Mouse (Mus musculus) heart, embryonic 15.5 days (tissue): Measurements from ENCODE around the gene Rfc2. TPM values are rescaled to one million over a fixed set of nuclear protein-coding genes. Genes with fewer than 3 reads are reported as not detected.
"Not testable (repeated sequence)": the region's sequence is repeated elsewhere in the genome, so short reads cannot be mapped to it uniquely, and the experiment has no call there.

Experiments used
- ATAC-seq: fragments of 200-750 bp; cut with Nextera tagmentation; replicated peaks from 2 replicates; pipeline ENCODE4 v1.8.0; 2017; ENCODE audit warnings: low read depth, moderate TSS enrichment; ENCODE audit not compliant: insufficient number of reproducible peaks, insufficient read depth, low FRiP score
- H3K27ac ChIP-seq: fragments of 300-500 bp; sonication (generic); 2 replicates; pipeline ENCODE4 v1.5.1; 2015; ENCODE audit warnings: mild to moderate bottlenecking, inconsistent platforms
- H3K27me3 ChIP-seq: fragments of 300-500 bp; sonication (generic); 2 replicates; pipeline ENCODE4 v1.6.1; 2015; ENCODE audit warnings: inconsistent platforms
- H3K36me3 ChIP-seq: fragments of 300-500 bp; sonication (generic); 2 replicates; pipeline ENCODE4 v1.6.1; 2015; ENCODE audit warnings: mild to moderate bottlenecking, inconsistent platforms
- H3K4me1 ChIP-seq: fragments of 300-500 bp; sonication (generic); replicated peaks from 2 replicates; pipeline ENCODE4 v1.6.1; 2015; ENCODE audit warnings: inconsistent platforms
- H3K4me2 ChIP-seq: fragments of 300-500 bp; sonication (generic); 2 replicates; pipeline ENCODE4 v1.6.1; 2015; ENCODE audit warnings: inconsistent platforms, mild to moderate bottlenecking, moderate library complexity
- H3K4me3 ChIP-seq: fragments of 300-500 bp; sonication (generic); 2 replicates; pipeline ENCODE4 v1.5.1; 2015; ENCODE audit warnings: mild to moderate bottlenecking, inconsistent platforms
- H3K9ac ChIP-seq: fragments of 300-500 bp; sonication (generic); 2 replicates; pipeline ENCODE4 v1.6.1; 2015; ENCODE audit warnings: mild to moderate bottlenecking, inconsistent platforms
- H3K9me3 ChIP-seq: fragments of 300-500 bp; sonication (generic); replicated peaks from 2 replicates; pipeline ENCODE4 v1.6.1; 2016; ENCODE audit warnings: inconsistent platforms
- WGBS: fragments of 180-500 bp; shearing (Covaris S2); methylation state at CpG from one replicate; pipeline ENCODE4 v1.1.7; 2015; ENCODE audit warnings: mixed read lengths; 5-methylcytosine and 5-hydroxymethylcytosine counted together
- polyA plus RNA-seq: library from polyadenylated mRNA; unstranded; fragments of >200 nt; fragmentation: Nextera tagmentation; extraction: Ambion mirVana; gene quantifications from 2 replicates; pipeline ENCODE4 v1.2.1, GENCODE M21; 2015

Gene Rfc2
- polyA plus RNA-seq, 1 experiment from 2014 or later: 156 TPM

DNA sequence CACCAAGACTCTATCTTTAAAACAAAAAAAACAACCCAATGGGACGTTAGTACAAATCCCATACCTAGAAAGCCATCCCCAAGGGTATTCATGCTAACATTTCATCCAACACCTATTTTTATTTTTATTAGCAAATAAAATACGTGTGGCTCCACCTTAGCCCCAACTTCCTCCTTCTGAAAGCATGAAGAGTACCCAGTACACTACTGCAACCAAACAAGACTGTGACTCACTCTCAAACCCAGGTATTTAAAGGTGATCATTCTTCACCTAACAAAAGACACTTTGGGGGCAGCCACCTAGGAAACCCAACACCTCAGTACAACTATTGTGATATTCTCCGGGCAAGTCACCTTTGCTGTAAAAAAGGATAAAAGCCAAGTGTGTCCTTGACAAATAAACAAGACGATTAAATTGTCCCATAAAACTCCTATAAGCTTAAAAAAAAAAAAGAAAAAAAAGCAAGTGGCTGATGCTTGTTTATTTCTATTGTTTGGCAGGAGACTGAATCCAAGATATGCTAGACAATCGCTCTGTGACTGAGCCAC, 56.7 kb downstream of the Rfc2 start:
- 24% methylated on average over 5 of the region's 5 CpGs for WGBS
- peak overlapping the region; percentile 71 for H3K4me2 ChIP-seq
- H3K27me3 ChIP-seq: no peaks in the 10 kb centered on the region
- peaks cover 24% of the 10 kb centered on the region for H3K36me3 ChIP-seq
- H3K9me3 ChIP-seq: no peaks in the 10 kb centered on the region
- H3K4me3 ChIP-seq: peak overlapping the region; percentile 76
- H3K4me1 ChIP-seq: peaks cover 19% of the 10 kb centered on the region
- no peak for ATAC-seq
- H3K27ac ChIP-seq: peak overlapping the region; percentile 87
- H3K9ac ChIP-seq: peak overlapping the region; percentile 90

GRCm38 (mm10) chr5:134638461-134639268, 57.5 kb downstream of the Rfc2 start:
- Histone ChIP-seq H3K4me2 (peak overlapping the region; percentile 71), H3K36me3 (peaks cover 24% of the 10 kb centered on the region), H3K27me3 (no peaks in the 10 kb centered on the region), H3K4me3 (peak overlapping the region; percentile 76), H3K27ac (peak overlapping the region; percentile 87), H3K4me1 (peaks cover 19% of the 10 kb centered on the region), H3K9ac (peak overlapping the region; percentile 90), H3K9me3 (no peaks in the 10 kb centered on the region)
- peak; percentile 70 for ATAC-seq
- WGBS: 0% methylated on average over 63 of the region's 85 CpGs

DNA sequence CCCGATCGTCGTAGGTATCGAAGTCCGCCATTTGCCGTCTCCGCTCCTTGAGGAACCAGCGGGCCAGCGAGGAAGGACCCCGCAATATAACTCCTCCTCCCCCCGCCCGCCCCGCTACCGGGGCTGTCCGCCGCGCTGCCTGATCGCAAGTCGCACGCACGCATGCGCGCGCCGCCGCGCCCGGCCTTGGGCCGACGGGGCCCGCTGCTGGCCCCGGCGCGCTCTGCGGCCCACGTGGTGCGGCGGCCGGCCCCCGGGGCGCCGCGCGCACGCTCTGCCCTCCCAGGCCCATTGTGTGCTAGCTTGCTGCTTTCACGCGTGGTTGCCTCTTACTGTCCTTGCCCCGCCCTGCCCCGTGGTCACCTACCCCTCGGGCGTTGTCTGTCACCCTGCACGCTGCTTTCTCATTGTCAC, 58.1 kb downstream of the Rfc2 start, which contains the start of gene Eif4h:
Gene Eif4h, minus strand, starts transcription at position 222 of the 414 bp plus-strand sequence.
- Histone ChIP-seq H3K4me3 (peak within 1 kb of the TSS; percentile 76), H3K4me2 (peak within 1 kb of the TSS; percentile 71), H3K4me1 (peaks cover 18% of the 10 kb centered on the region), H3K9ac (peak within 1 kb of the TSS; percentile 90), H3K9me3 (no peaks in the 10 kb centered on the region), H3K27ac (peak within 1 kb of the TSS; percentile 87), H3K36me3 (peaks cover 21% of the 10 kb centered on the region), H3K27me3 (no peaks in the 10 kb centered on the region)
- peak; percentile 93 for ATAC-seq
- under 1% methylated on average over 51 of the region's 52 CpGs for WGBS

- ATAC-seq: no peak
- Histone ChIP-seq H3K9me3 (no peaks in the 10 kb centered on the region), H3K4me1 (peaks cover 21% of the 10 kb centered on the region), H3K36me3 (peaks cover 13% of the 10 kb centered on the region), H3K27ac (no peak overlapping the region), H3K27me3 (no peaks in the 10 kb centered on the region), H3K4me2 (no peak overlapping the region), H3K4me3 (no peak overlapping the region), H3K9ac (no peak overlapping the region)
- WGBS: 88% methylated on average over 3 of the region's 3 CpGs
Measured at GRCm38 (mm10) chr5:134640371-134640770, 59.2 kb downstream of the Rfc2 start.

- no peak overlapping the region for H3K4me2 ChIP-seq
- no peak overlapping the region for H3K4me3 ChIP-seq
- H3K27ac ChIP-seq: peak overlapping the region; percentile 54
- no peaks in the 10 kb centered on the region for H3K27me3 ChIP-seq
- no peak overlapping the region for H3K9ac ChIP-seq
- ATAC-seq: no peak
- 74% methylated on average over 1 of the region's 1 CpGs for WGBS
- H3K4me1 ChIP-seq: peaks cover 11% of the 10 kb centered on the region
- H3K9me3 ChIP-seq: no peaks in the 10 kb centered on the region
- no peaks in the 10 kb centered on the region for H3K36me3 ChIP-seq
Measured at GRCm38 (mm10) chr5:134644121-134644520, 63.0 kb downstream of the Rfc2 start.

DNA sequence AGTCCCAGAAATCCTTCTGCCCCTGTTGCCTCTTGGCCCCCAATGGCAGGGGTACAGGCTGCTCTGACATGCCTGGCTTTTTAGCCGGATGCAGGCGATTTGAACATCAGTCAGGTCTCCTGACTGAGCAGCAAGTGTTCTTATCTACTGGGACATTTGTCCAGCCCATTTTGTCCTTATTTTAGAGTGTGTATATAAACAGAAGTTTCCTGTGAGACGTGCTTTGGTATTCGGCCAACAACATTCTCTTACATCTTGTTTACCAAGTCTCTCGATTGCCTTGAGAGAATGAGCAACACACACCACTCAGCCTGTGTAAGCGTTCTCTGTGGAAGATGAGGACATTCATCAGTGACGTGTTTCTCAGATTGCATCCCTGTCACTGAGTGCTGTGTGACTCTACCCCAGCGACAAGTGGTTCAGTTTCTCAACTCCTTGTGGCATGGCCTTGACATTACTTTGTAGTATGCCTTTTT, 63.5 kb downstream of the Rfc2 start:
- Histone ChIP-seq H3K9ac (no peak overlapping the region), H3K9me3 (no peaks in the 10 kb centered on the region), H3K4me3 (no peak overlapping the region), H3K4me2 (no peak overlapping the region), H3K4me1 (peaks cover 8% of the 10 kb centered on the region), H3K27ac (peak overlapping the region; percentile 54), H3K27me3 (no peaks in the 10 kb centered on the region), H3K36me3 (no peaks in the 10 kb centered on the region)
- ATAC-seq: peak; percentile 73
- WGBS: 36% methylated on average over 8 of the region's 8 CpGs

DNA sequence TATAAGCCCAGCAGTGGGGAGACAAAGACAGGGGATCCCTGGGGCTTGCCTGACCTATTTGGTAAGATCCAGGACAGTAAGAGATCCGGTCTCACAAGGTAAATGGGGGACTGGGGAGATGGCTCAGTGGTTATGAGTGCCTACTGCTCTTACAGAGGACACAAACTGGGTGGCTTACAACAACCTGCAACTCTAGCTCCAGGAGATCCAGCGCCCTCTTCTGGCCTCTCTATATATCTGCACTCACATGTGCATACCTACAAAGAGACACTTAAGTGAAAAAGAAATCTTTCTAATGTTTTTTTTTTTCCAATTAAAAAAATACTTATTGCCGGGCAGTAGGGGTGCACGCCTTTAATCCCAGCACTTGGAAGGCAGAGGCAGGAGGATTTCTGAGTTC, 65.3 kb downstream of the Rfc2 start:
- H3K4me2 ChIP-seq: no peak overlapping the region
- H3K9ac ChIP-seq: no peak overlapping the region
- H3K4me1 ChIP-seq: peaks cover 6% of the 10 kb centered on the region
- ATAC-seq: no peak
- no peak overlapping the region for H3K4me3 ChIP-seq
- no peaks in the 10 kb centered on the region for H3K9me3 ChIP-seq
- no peaks in the 10 kb centered on the region for H3K36me3 ChIP-seq
- H3K27ac ChIP-seq: no peak overlapping the region
- 68% methylated on average over 4 of the region's 4 CpGs for WGBS
- H3K27me3 ChIP-seq: no peaks in the 10 kb centered on the region

GRCm38 (mm10) chr5:134647394-134647793, 66.2 kb downstream of the Rfc2 start:
- Histone ChIP-seq H3K4me2 (no peak overlapping the region), H3K9me3 (no peaks in the 10 kb centered on the region), H3K4me3 (no peak overlapping the region), H3K36me3 (no peaks in the 10 kb centered on the region), H3K27ac (no peak overlapping the region), H3K9ac (no peak overlapping the region), H3K27me3 (no peaks in the 10 kb centered on the region), H3K4me1 (peaks cover 11% of the 10 kb centered on the region)
- 69% methylated on average over 2 of the region's 2 CpGs for WGBS
- ATAC-seq: no peak

DNA sequence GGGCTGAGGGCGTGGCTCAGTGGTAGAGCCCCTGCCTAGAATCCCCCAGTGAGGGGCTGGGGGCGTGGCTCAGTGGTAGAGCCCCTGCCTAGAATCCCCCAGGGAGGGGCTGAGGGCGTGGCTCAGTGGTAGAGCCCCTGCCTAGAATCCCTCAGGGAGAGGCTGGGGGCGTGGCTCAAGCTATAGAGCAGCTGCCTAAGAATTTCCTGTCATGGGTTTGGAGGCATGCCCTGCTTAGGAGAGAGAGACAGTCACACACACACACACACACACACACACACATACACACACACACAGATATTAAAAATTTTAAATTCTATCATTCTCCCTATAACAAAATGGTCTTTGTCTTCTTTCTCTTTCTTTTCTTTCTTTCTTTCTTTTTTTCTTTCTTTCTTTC, 67.8 kb downstream of the Rfc2 start:
- not testable (repeated sequence) for H3K4me3 ChIP-seq, H3K27me3 ChIP-seq, H3K9me3 ChIP-seq, ATAC-seq, H3K27ac ChIP-seq, H3K4me2 ChIP-seq, H3K36me3 ChIP-seq, H3K9ac ChIP-seq
- peaks cover 13% of the 10 kb centered on the region for H3K4me1 ChIP-seq
- WGBS: 79% methylated on average over 4 of the region's 4 CpGs

DNA sequence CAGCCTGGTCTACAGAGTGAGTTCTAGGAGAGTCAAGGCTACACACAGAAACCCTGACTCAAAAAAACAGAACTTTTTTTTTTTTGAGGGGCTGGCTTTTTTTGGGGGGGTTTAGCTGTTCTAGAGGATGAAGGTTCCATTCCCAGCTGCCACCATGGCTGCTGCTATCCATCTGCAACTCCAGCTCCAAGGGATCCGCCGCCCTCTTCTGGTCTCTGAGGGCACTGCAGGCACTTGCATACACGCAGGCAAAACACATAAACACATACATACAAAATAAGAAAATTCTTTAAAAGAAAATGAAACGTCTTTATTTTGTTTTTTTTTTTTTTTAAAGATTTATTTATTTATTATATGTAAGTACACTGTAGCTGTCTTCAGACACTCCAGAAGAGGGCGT, 69.8 kb downstream of the Rfc2 start:
- Histone ChIP-seq H3K4me2 (no peak overlapping the region), H3K9ac (no peak overlapping the region), H3K4me3 (no peak overlapping the region), H3K9me3 (no peaks in the 10 kb centered on the region), H3K27ac (no peak overlapping the region), H3K36me3 (no peaks in the 10 kb centered on the region), H3K27me3 (no peaks in the 10 kb centered on the region), H3K4me1 (peaks cover 7% of the 10 kb centered on the region)
- ATAC-seq: no peak
- 49% methylated on average over 5 of the region's 5 CpGs for WGBS
